Mouse (Mus musculus) liver, embryonic 12.5 days (tissue): ENCODE measurements around the gene Plekhm3. TPM values are rescaled to one million over a fixed set of nuclear protein-coding genes. Genes with fewer than 3 reads are reported as not detected.
A peak's percentile ranks its signal among the peaks of the same experiment; 100 is the strongest.

Experiments
- ATAC-seq: fragments of 200-750 bp; cut with Nextera tagmentation; 2 replicates; pipeline ENCODE4 v1.8.0; 2017; ENCODE audit warnings: moderate number of reproducible peaks, mild to moderate bottlenecking, moderate library complexity
- H3K27ac ChIP-seq: fragments of 300-500 bp; sonication (generic); 2 replicates; pipeline ENCODE4 v1.5.1; 2016; ENCODE audit warnings: mild to moderate bottlenecking
- H3K27me3 ChIP-seq: fragments of 300-500 bp; sonication (generic); replicated peaks from 2 replicates; pipeline ENCODE4 v1.6.1; 2016; ENCODE audit warnings: mild to moderate bottlenecking, moderate library complexity
- H3K36me3 ChIP-seq: fragments of 300-500 bp; sonication (generic); 2 replicates; pipeline ENCODE4 v1.6.1; 2016; ENCODE audit warnings: mild to moderate bottlenecking, moderate library complexity
- H3K4me1 ChIP-seq: fragments of 300-500 bp; sonication (generic); 2 replicates; pipeline ENCODE4 v1.6.1; 2016
- H3K4me2 ChIP-seq: fragments of 300-500 bp; sonication (generic); 2 replicates; pipeline ENCODE4 v1.6.1; 2016; ENCODE audit warnings: mild to moderate bottlenecking, moderate library complexity
- H3K4me3 ChIP-seq: fragments of 300-500 bp; sonication (generic); 2 replicates; pipeline ENCODE4 v1.5.1; 2016; ENCODE audit warnings: mild to moderate bottlenecking, moderate library complexity
- H3K9ac ChIP-seq: fragments of 300-500 bp; sonication (generic); 2 replicates; pipeline ENCODE4 v1.6.1; 2016; ENCODE audit warnings: mild to moderate bottlenecking, moderate library complexity
- H3K9me3 ChIP-seq: fragments of 300-500 bp; sonication (generic); replicated peaks from 2 replicates; pipeline ENCODE4 v1.6.1; 2016; ENCODE audit warnings: mild to moderate bottlenecking, moderate library complexity
- WGBS: fragments of 180-500 bp; shearing (Covaris S2); methylation state at CpG from one replicate; pipeline ENCODE4 v1.1.7; 2016; ENCODE audit not compliant: insufficient replicate concordance; 5-methylcytosine and 5-hydroxymethylcytosine counted together
- polyA plus RNA-seq: library from polyadenylated mRNA; unstranded; fragments of >200 nt; fragmentation: Nextera tagmentation; extraction: Ambion mirVana; gene quantifications from 2 replicates; pipeline ENCODE4 v1.2.1, GENCODE M21; 2016

Plekhm3 gene
- polyA plus RNA-seq, 1 experiment from 2014 or later: 3.8 TPM

DNA sequence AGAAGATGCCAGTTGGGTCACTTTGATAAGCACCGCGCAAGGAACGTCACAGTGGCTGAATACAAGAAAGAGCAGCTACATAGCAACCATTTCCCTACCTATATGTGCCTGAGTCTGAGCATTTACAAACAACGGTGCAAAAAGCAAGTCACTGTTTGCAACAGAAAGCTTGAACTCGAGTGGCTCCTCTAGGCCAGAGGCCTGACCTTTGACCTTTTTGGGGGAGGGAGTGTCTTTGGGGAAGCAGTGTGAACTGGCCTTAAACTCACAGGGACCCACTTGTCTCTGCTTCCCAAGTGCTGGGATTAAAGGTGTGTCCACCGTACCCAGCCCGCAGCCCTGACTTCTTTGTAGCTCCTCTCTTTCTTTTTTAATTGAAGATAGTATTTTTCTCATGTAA, 203.0 kb downstream of the Plekhm3 start:
- H3K27ac ChIP-seq: no peak overlapping the region; the same call in 1 of the 2 replicates
- no peaks in the 10 kb centered on the region for H3K9me3 ChIP-seq
- WGBS: 67% methylated on average over 7 of the region's 7 CpGs
- peaks cover 23% of the 10 kb centered on the region for H3K4me1 ChIP-seq
- no peak overlapping the region for H3K4me2 ChIP-seq
- no peaks in the 10 kb centered on the region for H3K36me3 ChIP-seq
- H3K4me3 ChIP-seq: no peak overlapping the region
- no peak overlapping the region for H3K9ac ChIP-seq
- H3K27me3 ChIP-seq: no peaks in the 10 kb centered on the region
- ATAC-seq: no peak

- Histone ChIP-seq H3K4me1 (peaks cover 23% of the 10 kb centered on the region), H3K9ac (no peak overlapping the region), H3K4me3 (no peak overlapping the region), H3K27ac (no peak overlapping the region), H3K9me3 (no peaks in the 10 kb centered on the region), H3K27me3 (peaks cover 5% of the 10 kb centered on the region; the same call in 1 of the 2 replicates), H3K4me2 (no peak overlapping the region), H3K36me3 (no peaks in the 10 kb centered on the region)
- no peak for ATAC-seq
- 62% methylated on average over 8 of the region's 8 CpGs for WGBS
Observed at GRCm38 (mm10) chr1:64753109-64753508, 203.5 kb downstream of the Plekhm3 start.

DNA sequence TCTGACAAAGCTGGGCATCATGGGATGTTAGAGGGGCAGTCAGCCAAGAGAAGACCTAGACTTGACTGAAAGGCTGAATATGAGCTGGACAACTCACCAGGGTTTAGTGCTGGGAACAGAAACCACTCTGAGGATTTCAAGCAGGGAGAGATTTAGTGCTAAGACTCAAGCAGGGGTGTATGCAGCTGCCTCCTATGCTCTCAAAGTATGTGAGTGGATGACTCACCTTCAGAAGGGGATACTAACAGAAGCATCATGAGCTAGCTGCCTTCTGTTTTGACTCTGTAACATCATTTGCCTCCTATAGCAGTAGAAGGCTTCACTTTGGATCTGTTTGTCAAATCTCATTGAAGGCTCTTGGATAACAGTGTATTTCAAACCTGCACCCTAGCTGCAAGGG, 212.0 kb downstream of the Plekhm3 start:
- Histone ChIP-seq H3K4me1 (peaks cover 3% of the 10 kb centered on the region; the same call in 1 of the 2 replicates), H3K9me3 (no peaks in the 10 kb centered on the region), H3K27ac (no peak overlapping the region), H3K9ac (no peak overlapping the region), H3K36me3 (no peaks in the 10 kb centered on the region), H3K4me3 (no peak overlapping the region), H3K27me3 (peaks cover 12% of the 10 kb centered on the region), H3K4me2 (no peak overlapping the region)
- ATAC-seq: no peak

GRCm38 (mm10) chr1:64742741-64743408, 213.7 kb downstream of the Plekhm3 start:
- WGBS: 77% methylated on average over 18 of the region's 18 CpGs
- H3K9ac ChIP-seq: no peak overlapping the region
- H3K4me3 ChIP-seq: no peak overlapping the region
- H3K36me3 ChIP-seq: no peaks in the 10 kb centered on the region
- H3K4me1 ChIP-seq: peaks cover 19% of the 10 kb centered on the region
- H3K27ac ChIP-seq: no peak overlapping the region
- H3K27me3 ChIP-seq: peaks cover 5% of the 10 kb centered on the region
- ATAC-seq: no peak
- no peaks in the 10 kb centered on the region for H3K9me3 ChIP-seq
- no peak overlapping the region for H3K4me2 ChIP-seq

GRCm38 (mm10) chr1:64738661-64739082, 218.0 kb downstream of the Plekhm3 start:
- peak overlapping the region; percentile 91 for H3K9ac ChIP-seq
- peak overlapping the region; percentile 96 for H3K4me2 ChIP-seq
- H3K9me3 ChIP-seq: no peaks in the 10 kb centered on the region
- peaks cover 17% of the 10 kb centered on the region for H3K36me3 ChIP-seq
- ATAC-seq: no peak
- H3K27me3 ChIP-seq: peaks cover 8% of the 10 kb centered on the region
- peaks cover 51% of the 10 kb centered on the region for H3K4me1 ChIP-seq
- under 1% methylated on average over 14 of the region's 14 CpGs for WGBS
- H3K4me3 ChIP-seq: peak overlapping the region; percentile 87
- peak overlapping the region; percentile 84 for H3K27ac ChIP-seq

GRCm38 (mm10) chr1:64738180-64738555, 218.5 kb downstream of the Plekhm3 start:
- no peaks in the 10 kb centered on the region for H3K9me3 ChIP-seq
- H3K9ac ChIP-seq: peak overlapping the region; percentile 91
- peaks cover 56% of the 10 kb centered on the region for H3K4me1 ChIP-seq
- H3K27me3 ChIP-seq: peaks cover 8% of the 10 kb centered on the region
- peak overlapping the region; percentile 96 for H3K4me2 ChIP-seq
- peak overlapping the region; percentile 87 for H3K4me3 ChIP-seq
- peaks cover 18% of the 10 kb centered on the region for H3K36me3 ChIP-seq
- under 1% methylated on average over 11 of the region's 11 CpGs for WGBS
- peak overlapping the region; percentile 84 for H3K27ac ChIP-seq
- peak; percentile 28 for ATAC-seq

DNA sequence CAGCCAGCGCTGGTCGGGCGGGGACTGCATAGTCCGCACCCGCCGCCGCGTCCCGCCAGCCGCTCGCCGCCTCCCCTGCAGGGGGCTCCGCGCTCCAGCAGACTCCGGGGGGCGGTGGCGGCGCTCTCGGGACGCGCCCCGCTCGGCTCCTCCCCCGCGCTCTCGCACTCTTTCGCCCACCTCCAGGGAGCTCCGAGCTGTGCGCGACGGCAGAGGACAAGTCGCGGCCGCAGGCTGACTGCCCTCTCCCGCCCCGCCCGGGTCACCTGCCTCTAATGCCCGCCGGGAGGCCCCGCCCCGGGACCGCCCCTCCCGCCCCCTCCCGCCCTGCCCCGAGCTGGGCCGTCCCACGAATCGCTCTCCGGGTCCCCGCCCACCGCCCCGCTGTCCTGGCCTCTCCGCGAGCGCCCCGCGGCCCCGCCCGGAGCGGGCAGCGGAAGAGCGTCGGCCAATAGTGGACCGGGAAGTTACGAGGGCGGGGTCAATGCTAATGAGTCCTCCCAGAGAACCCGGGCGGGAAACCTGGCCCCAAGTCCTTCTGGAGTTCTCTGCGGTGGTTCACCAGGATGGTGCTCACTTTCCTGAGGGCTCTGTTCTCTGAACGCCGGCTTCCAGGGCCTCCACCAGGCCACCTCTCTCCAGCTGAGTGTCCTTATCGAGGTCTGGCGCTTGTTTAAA, 219.0 kb downstream of the Plekhm3 start, which contains the start of gene Fzd5:
Gene Fzd5 (minus strand): TSS at position 250 of the 678 bp plus-strand sequence.
- peak; percentile 88 for ATAC-seq
- 0% methylated on average over 63 of the region's 73 CpGs for WGBS
- peak within 1 kb of the TSS; percentile 96 for H3K4me2 ChIP-seq
- H3K27me3 ChIP-seq: peaks cover 8% of the 10 kb centered on the region
- H3K9ac ChIP-seq: peak within 1 kb of the TSS; percentile 91
- H3K9me3 ChIP-seq: no peaks in the 10 kb centered on the region
- H3K4me3 ChIP-seq: peak within 1 kb of the TSS; percentile 87
- peaks cover 62% of the 10 kb centered on the region for H3K4me1 ChIP-seq
- peaks cover 23% of the 10 kb centered on the region for H3K36me3 ChIP-seq
- H3K27ac ChIP-seq: peak within 1 kb of the TSS; percentile 84

DNA sequence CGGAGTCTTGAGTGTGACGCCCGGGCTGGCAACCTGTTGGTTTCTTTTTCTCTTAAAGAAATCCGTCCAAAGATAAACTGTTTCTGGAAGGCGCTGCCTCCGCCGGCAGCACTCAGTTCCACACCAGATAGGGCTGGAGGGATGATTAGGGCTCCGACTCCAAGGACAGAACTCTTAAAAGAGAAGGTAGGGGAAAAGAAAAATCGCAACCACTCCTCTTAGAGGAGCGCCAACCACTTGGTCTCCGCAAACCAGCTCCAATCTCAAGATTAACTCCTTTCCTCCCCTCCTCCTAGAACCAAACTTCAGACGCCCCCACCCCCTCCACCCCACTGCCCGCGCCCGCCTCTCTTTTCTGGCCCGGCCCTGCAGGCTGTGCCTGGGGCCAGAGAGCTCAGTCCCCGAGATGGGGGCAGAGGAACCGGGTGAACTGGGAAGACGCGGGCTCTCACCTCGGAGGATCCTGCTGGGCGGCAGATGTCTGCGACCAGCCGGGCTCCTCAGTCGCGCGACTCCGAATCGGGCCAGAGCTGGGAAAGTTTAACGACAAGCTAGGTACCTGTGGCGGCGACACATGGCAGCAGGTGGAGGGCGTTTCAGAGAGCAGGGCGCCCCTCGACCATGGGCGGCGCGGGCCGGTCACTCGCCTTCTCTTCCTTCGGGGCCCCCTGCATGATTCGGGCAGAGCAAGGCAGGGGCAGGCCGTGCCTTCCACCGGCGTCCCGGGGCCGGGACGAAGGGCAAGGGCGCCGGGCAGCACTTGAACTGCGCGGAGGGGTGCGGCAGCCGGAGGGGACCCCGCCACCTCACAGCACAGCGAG, 219.7 kb downstream of the Plekhm3 start:
- Histone ChIP-seq H3K27me3 (peaks cover 8% of the 10 kb centered on the region), H3K9ac (peak overlapping the region; percentile 91), H3K4me1 (peaks cover 69% of the 10 kb centered on the region), H3K27ac (peak overlapping the region; percentile 84), H3K4me3 (peak overlapping the region; percentile 87), H3K9me3 (no peaks in the 10 kb centered on the region), H3K36me3 (peaks cover 28% of the 10 kb centered on the region), H3K4me2 (peak overlapping the region; percentile 96)
- ATAC-seq: no peak
- under 1% methylated on average over 53 of the region's 56 CpGs for WGBS

Other genes starting within 250 kb of the Plekhm3 start
- gene Fzd5, start 219.1 kb downstream of the Plekhm3 start, polyA plus RNA-seq: 3.6 and 4.1 TPM in 2 replicates
- not detected in 2 replicates for gene Akr1cl, start 75.9 kb upstream of the Plekhm3 start, polyA plus RNA-seq
- gene Cryge, start 94.3 kb upstream of the Plekhm3 start, polyA plus RNA-seq: not detected in 2 replicates
- not detected in 2 replicates for gene Crygd, start 106.6 kb upstream of the Plekhm3 start, polyA plus RNA-seq
- gene Crygc, start 116.9 kb upstream of the Plekhm3 start, polyA plus RNA-seq: not detected in 2 replicates
- not detected in 2 replicates for gene Crygb, start 125.5 kb upstream of the Plekhm3 start, polyA plus RNA-seq
- not detected in 2 replicates for gene Cryga, start 146.5 kb upstream of the Plekhm3 start, polyA plus RNA-seq
- not detected in 2 replicates for gene Gm28845, start 162.7 kb upstream of the Plekhm3 start, polyA plus RNA-seq
- gene D630023F18Rik, start 166.4 kb upstream of the Plekhm3 start, polyA plus RNA-seq: 0.10 and 0.33 TPM in 2 replicates
- gene Idh1, start 229.7 kb upstream of the Plekhm3 start, polyA plus RNA-seq: 77.0 and 77.2 TPM in 2 replicates
- 7.6 TPM in 2 replicates for gene Pikfyve, start 229.9 kb upstream of the Plekhm3 start, polyA plus RNA-seq